Mouse (Mus musculus) layer of hippocampus, adult 2 months (tissue): Measurements from ENCODE around the gene Atp2b2. TPM values are rescaled to one million over a fixed set of nuclear protein-coding genes. Genes with fewer than 3 reads are reported as not detected.

ENCODE experiments used
- DNase-seq, 2 experiments: peaks; one replicate each; pipeline ENCODE4 v3.0.0; 2022; ENCODE audit warnings: low spot score in 2 of 2
- H3K27ac ChIP-seq: fragments of 200-600 bp; 2 replicates; pipeline ENCODE4 v1.8.1; 2022
- H3K4me3 ChIP-seq: fragments of 200-600 bp; 2 replicates; pipeline ENCODE4 v1.8.1; 2022; ENCODE audit warnings: mild to moderate bottlenecking
- CTCF ChIP-seq: fragments of 200-600 bp; conservative IDR thresholded peaks from 2 replicates; pipeline ENCODE4 v1.8.1; 2022; ENCODE audit warnings: antibody characterized with exemption, mild to moderate bottlenecking, moderate library complexity
- microRNA-seq, 2 experiments: library from miRNA; unstranded; fragments of <30 nt; microRNA quantifications; one replicate each; pipeline ENCODE4 v1.2.0; 2021
- total RNA-seq, 2 experiments: library from RNA; stranded (reverse); gene quantifications; 2 replicates each; pipeline ENCODE4 v1.2.3; 2021

The Atp2b2 gene
- total RNA-seq, 2 experiments from 2014 or later, result 330 to 337 TPM

DNA sequence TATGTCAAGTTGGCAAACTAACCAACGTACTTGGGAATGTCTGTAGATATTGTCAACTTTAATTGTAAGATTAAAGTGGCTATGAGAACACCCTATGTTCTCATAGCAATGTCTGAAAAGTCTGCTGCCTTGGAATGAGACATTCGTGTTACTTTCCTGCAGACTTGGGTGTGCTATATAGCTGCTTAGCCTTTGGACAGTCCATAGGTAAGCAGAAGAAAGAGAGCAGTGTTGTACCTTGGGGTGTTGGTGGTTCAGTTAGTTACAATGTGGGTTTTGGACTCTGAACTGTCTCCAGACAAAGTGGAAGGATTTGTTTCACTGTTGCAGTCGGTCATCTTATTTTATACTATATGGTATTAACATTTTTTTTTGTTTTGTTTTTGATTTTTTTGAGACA is 329.7 kb downstream of the Atp2b2 start:
- DNase-seq, result no peak
- Histone ChIP-seq H3K27ac (no peak overlapping the region), H3K4me3 (no peak overlapping the region)
- TF ChIP-seq CTCF, result no peak

DNA sequence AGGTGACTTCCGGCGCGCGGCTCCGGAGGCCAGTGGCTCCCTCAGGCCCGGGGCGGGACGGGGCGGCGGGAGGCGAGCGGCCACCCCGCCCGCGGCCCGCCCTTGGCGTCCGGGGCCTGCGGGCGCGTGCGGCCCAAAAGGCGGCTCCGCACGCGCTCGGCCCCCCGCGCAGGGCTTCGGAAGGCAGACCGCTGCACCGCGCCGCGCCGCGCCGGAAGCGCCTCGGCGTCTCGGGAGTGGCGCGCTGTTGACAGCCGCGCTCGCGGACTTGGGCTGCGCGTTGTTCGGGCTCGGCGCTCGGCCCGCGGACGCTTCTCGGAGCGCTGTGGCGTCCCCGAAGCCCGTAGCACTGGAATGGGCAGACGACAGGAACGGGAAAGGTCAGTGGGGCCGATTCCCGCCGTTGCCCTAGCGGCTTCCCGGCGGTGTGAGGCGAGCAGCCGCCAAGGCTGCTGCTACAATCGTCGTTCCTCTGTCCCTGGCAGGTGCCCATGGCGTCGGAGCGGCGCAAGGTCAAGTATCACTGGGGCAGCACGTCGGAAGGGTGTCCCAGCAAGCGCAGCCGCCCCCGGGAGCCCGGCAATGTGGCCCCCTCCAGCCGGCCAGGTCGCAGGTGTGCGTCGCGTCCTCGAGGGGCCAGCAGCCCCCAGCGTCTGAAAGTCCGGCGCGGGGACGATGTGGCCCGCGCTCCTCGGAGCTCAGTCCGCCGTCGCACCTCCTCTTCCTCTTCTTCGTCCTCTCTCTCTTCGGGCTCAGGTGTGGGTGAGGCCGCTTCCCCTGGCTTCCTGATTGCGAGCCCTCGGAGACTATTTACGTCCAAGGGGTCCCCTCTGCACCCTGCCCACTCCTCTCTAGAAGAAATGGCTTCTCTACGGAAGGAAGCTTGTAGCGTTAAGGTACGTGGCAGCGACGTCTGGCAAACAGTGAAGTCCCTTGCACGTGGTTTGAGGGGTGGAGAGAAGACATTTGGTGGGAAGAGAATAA is 344.9 kb downstream of the Atp2b2 start:
- DNase-seq, result no peak
- H3K27ac ChIP-seq, result peak overlapping the region; percentile 81
- no peak for TF ChIP-seq CTCF

DNA sequence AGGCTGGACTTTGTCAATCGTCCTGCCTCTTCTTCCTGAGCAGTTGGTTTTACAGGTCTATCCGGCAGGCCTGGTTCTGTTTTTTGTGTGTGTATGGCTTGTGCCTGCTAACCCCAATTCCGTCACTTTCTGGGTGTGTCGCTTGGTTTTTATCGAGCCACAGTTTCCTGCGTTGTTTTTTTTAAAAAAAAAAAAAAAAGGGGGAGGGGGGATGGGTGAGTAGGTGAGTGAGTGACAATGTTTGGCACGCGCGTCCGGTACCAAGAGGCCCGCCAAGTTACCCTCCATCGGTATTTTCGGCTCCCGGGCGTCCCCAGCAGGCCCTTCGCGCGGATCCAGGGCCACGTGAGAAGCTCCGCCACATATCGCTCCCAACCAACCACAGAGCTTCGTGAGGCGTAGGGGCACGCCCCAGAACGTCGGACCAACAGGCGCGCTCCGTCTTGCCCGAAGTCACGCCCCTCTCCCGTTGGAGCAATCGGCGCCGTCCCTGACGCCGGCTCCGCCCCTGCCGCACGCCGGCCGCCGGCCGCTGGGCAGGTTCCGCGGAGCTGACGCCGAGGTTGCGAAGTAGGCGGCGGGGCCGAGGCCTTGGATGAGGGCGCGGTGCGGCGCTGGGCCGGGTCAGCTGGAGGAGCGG is 345.7 kb downstream of the Atp2b2 start, which contains the start of gene Tatdn2:
Gene Tatdn2 (plus strand): TSS at position 469 of the 640 bp plus-strand sequence.
- Histone ChIP-seq H3K4me3 (peak within 1 kb of the TSS; percentile 94), H3K27ac (peak within 1 kb of the TSS; percentile 88)
- TF ChIP-seq CTCF, result peak; percentile 26; the same call in 1 of the 2 replicates
- peak; percentile 94 to 99 for DNase-seq

More for the DNA sequence above, 344.9 kb downstream of the Atp2b2 start:
- peak overlapping the region; percentile 94 for H3K4me3 ChIP-seq

DNA sequence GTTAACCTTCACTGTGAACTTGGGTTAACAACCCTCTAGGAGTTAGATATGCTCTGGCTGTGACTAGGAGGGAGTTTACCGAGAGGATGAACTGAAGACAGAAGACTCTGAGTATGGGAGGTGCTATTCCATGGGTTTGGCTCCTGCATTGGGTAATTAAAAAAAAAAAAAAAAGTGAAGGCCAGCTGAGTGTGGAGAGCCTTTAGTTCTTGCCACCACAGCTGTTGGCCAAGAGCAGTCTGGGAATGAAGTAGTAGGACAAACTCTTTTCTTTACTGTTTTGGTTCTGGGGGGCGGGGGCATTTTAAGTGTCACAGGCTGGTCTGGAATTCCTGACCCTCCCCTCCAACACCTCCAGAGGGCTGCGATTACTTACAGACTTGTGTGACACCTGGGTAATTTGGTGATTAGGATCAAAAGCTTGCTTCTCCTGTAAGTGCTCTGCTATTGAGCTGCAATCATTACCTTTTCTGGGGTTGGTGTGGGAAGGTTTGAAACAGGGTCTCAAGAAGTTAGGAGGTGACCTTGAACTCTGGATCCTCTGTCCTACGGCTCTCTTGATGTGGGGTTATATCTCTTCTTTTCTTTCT is 346.6 kb downstream of the Atp2b2 start:
- H3K4me3 ChIP-seq, result peak overlapping the region; percentile 94
- TF ChIP-seq CTCF, result no peak
- no peak for DNase-seq
- peak overlapping the region; percentile 88 for H3K27ac ChIP-seq

DNA sequence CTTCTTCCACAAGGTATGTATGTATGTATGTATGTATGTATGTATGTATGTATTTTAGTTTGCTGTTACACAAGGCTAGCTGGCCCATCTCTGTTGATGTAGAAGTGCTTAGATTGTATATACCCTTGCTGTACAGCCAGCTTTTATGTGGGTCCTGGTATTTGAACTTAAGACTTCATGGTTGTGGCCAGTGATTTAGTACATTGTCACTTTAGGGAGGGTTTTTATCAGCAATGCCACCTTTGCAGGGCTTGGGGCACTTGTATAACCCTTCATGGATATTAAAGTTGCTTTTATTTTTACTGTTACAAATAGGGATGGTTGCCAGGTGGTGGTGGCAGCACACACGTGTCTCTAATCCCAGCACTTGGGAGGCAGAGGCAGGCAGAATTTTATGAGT is 347.2 kb downstream of the Atp2b2 start:
- Histone ChIP-seq H3K4me3 (no peak overlapping the region), H3K27ac (no peak overlapping the region)
- DNase-seq, result no peak
- TF ChIP-seq CTCF, result no peak

Small RNAs within 50 kb of the gene (microRNA-seq; reads per million reads assigned to microRNA genes)
- 0.32 to 0.92 reads per million in 2 experiments for gene Mir7042

Other genes starting within 250 kb of the Atp2b2 start
- 10 to 100 TPM; 86.7 to 88.2 TPM for gene Slc6a11, start 88.6 kb upstream of the Atp2b2 start, total RNA-seq
- 100 to 1,000 TPM; 282 to 286 TPM for gene Slc6a1, start 240.0 kb upstream of the Atp2b2 start, total RNA-seq